Mouse (Mus musculus) embryonic fibroblast, embryonic 13.5 days (primary cell): Measurements from ENCODE around the gene Cabp4.

Experiments used
- CTCF ChIP-seq: IDR thresholded peaks from 2 replicates; pipeline ENCODE4 v1.5.1; 2011; ENCODE audit warnings: mild to moderate bottlenecking, control low read depth, low read length, moderate library complexity, borderline replicate concordance; ENCODE audit not compliant: insufficient read depth
- POLR2A ChIP-seq: IDR thresholded peaks from 2 replicates; pipeline ENCODE4 v1.6.1; 2011; ENCODE audit warnings: low read depth, mild to moderate bottlenecking, control low read depth, low read length, moderate library complexity

GRCm38 (mm10) chr19:4192251-4192985 is 48.6 kb upstream of the Cabp4 start:
- TF ChIP-seq CTCF (no peak), POLR2A (no peak)
